Mouse (Mus musculus) regulatory T cell (primary cell): ENCODE measurements around the gene Sbf1.

Experiments
- in situ Hi-C: fragments of 300-600 bp; cut with MboI, MseI; formaldehyde crosslinking; loops from one replicate; pipeline ENCODE4 v1.15.1; 2025; ENCODE audit warnings: high pct_unique_total_duplicates

The Sbf1 gene

DNA sequence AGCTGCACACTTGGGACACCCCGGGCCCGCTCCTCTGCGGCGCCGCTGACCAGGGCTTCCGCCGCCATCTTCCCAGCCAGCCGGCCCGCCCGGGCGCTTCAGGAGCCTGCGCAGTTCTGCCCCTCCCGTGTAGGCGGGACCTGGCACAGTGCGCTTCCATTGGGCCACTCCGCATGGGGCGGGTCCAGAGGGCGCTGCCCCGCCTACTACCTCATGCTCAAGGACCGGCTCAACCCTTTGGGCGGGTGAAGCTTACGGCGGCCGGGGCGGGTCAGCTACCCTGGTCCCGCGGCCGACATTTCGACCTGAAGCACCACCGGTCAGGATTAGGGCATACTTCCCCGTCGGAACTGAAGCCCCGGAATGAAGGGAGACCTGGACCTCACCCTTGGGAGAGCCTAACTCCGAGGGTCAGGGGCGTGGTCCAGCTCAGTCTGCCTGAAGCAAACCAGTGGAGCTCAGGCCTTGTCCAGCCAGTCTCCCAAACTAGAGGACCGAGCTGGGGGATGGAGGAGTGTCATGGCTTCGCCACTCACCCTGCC lies at the start of gene Sbf1:
TSS of gene Sbf1 (minus strand) at position 122 of the 542 bp plus-strand sequence.
- in situ Hi-C loops: no loop called here

DNA sequence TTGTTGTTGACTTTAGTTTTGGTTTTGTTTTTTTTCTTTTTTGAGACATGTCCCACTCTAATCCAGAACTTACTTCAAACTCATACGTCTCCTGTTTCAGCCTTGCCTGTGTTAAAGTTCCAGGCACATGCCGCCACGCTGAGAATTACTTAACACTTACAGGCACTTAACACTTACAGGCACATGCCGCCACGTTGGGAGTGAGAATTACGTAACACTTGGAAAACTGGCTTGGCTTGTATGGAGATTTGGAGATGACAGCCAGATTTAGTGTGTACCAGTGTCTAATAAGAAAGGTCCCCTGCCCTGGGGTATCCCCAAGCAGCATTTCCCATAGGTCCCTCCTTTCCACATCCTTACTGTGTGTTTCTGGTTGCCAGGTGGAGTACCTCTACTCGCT lies 47.9 kb upstream of the Sbf1 start:
- in situ Hi-C loops: no loop called here

DNA sequence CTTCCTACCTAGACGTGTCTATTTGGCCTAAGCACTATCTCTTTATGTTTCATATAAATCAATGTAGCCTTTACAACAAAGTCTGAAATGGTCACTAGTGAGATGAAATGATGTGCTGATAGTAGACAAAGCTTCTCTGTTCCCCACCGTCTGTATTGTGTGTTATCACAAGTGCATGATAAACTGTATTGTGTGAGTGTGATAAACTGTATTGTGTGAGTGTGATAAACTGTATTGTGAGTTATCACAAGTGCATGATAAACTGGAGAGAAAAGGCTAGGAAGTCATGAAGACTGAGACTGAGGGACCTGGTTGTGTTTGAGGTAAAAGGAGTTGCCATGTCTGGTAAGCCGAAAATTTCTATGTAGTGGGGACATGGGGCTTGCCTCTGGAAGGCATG lies 43.7 kb upstream of the Sbf1 start:
- in situ Hi-C loops: no loop called here

DNA sequence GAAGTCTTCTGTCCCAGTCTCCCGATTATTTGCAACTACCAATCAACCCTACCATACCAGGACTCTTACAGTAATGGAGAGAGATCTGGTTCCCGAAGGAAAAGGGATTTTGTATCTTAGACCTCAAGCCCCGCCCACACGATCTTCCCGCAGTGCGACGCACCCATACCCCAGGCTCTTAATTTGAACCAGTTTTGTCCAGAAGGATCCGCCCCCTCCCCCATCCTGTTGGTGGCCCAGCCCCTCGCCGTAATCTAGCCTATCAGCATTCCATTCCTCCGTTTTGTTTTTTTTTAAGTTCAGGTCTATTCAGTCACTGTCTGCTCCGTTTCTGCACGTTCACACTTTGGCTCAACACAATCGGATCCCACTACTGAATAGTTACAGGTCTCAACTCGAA lies 41.3 kb upstream of the Sbf1 start:
- in situ Hi-C loops: no loop called here

DNA sequence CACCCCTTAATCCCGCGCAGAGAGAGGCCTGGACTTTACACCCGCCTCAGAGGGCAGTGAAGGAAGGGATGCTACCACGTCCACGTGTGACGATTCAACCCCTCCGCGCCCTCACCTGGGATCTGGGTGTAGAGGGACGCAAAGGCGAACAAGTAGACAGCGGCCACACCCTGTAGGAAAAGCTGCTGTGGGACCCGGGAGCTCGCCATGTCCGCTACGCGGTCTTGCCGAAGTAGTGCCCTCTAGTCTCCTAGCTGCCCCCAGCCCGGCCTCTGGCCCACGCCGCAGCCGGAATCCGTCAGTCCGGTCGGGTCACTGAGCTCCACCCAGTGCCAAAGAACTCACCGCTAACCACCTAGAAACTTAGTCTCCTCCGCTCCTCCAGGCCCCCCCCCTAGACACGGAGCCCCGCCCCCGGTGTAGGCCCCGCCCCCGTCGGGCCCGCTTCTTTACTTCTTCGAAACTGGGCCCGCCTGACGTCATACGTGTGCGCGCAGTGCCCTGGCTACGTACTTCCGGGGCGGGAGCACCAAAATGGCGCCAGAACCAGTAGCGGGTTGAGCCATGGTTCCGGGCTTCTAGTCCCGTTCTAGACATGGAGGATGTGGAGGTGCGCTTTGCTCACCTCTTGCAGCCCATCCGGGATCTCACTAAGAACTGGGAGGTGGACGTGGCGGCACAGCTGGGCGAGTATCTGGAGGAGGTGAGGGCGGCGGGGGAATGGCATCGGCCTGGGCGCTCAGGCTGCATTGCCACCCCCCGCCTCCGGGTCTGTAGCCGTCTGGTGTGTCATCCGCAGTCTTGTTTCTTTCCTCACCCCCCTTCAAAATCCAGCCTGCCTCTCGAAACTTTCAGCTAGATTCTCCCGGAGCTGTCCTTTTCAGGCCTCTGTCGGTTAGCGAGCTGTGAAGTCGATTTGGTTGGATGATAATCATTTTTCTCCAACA lies 40.4 kb upstream of the Sbf1 start, which contains the start of the genes Lmf2 and Ncaph2:
TSS of gene Lmf2 (minus strand) at position 419 of the 947 bp plus-strand sequence.
TSS of gene Ncaph2 (plus strand) at position 479 of the 947 bp plus-strand sequence.
- in situ Hi-C loops: no loop called here

DNA sequence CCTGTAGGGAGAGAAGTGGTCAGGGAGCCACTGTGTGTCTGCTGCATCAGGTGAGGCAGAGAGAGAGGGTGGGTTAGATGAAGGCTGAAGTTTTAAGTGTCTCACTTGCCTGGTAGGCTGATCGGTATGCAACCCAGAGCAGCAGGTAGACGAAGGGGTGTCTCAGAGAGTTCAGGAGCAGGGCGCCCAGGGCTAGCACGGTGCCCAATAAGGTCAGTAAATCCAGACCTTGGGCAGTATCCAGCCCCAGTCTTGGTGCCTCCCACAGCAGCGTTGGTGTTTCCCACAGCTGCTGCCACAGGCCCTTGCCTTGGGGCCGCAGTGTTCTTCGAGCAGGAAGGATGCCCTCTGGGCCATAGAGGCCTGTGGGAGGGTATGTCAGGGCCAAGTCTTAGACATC lies 39.3 kb upstream of the Sbf1 start:
- in situ Hi-C loops: no loop called here

DNA sequence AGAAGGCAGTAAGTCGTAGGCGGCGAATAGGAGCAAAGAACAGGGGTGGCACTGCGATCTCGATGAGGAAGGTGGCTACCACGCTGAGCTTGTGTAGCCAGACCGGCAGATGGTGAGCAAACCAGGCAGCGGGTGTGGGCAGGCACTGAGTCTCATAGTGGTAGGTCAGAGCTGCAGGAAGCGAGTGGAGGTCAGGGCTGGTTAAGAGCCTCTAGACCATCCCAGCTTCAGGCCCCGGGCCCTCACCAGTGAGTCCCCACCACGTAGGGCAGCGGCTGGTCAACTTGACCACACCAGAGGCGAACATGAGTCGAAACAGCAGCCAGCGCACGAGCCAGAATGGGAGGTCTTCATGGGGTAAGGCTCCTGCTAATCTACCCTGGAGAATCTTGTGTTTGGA lies 38.7 kb upstream of the Sbf1 start:
- in situ Hi-C loops: no loop called here

DNA sequence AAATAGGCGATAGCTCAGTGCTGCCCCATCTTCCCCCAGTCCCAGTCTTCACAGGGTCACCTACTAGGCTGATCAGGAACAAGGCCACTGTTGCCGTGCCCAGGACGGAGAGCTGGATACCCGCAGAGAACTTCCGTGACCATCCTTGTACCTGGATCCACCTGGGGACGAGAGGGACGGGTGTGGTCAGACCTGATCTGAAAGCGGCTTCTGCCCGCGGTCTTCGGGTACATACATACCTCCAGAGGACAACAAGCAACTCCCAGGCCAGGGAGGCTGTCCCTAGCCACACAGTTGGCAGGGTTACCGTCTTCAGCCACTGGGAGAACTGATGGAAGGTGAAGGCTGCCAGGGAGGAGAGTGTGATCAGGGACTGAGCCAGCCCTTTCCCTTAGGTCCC lies 37.7 kb upstream of the Sbf1 start:
- in situ Hi-C loops: no loop called here

DNA sequence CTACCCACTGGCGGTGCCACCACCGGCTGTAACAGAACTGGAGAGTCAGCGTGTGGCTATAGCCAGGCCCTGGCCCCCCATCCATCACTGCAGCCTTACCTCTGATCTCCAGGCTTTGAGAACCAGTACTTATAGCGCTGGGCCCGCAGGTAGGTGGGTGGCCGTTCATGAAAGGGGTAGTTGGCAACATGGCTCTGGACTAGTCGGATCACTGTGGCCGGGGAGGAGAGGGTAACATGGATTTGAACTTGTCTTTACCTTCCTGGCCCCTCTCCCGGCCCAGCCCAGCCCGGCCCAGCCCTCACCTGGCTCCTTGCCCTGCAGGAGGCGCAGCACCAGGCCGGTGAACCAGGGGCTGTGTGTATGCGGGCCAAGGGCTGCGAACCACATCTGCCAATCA lies 36.9 kb upstream of the Sbf1 start:
- in situ Hi-C loops: no loop called here

DNA sequence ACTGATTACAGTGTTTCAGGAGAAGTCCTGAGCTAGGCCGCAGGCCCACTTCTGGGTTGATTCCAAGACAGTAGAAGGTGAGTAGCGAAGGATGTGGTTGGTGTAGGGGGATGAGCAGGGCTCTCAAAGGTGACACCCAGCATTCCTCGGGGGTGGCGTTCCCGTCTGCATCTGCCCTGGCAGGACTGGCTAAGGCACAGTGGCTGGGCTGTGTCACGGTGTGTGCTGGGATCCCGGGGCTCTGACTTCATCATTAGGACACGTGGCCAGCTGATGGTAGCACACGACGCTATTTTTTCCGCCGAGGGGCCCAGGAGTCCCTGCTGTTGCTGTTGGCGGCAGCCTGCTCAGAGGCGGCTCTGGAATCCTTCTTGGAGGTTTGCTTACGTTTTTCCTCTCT lies 36.2 kb upstream of the Sbf1 start:
- in situ Hi-C loops: no loop called here

DNA sequence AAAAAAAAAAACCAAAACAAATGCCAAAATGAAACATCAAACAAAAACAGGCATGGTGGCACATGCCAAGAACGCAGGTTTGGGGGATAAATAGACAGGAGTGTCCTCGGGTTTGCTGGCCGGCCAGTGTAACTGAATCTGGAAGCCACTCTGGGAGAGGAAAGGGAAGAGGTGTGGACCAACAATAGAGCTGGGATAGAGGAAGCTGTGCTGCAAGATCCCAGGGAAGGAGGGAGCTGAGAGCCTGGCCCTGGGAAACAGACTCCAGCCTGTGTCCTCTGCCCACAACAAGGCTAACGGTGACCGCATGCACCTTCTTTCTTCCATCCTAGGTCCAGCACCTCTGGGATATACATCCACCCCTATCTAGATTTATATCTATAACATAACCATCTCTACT lies 35.3 kb upstream of the Sbf1 start:
- in situ Hi-C loops: no loop called here

DNA sequence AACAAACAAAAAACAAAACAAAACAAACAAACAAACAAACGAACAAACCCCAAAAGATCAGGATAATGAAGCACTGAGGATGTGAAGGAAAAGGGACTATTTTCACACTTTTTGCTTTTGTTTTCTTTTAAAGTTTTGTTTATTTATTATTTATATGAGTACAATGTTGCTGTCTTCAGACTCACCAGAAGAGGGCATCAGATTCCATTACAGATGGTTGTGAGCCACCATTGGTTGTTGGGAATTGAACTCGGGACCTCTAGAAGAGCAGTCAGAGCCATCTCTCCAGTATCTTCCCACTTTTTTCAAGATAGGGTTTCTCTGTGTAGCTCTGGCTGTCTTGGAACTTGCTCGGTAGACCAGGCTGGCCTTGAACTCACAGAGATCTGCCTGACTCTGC lies 28.2 kb upstream of the Sbf1 start:
- in situ Hi-C loops: no loop called here

DNA sequence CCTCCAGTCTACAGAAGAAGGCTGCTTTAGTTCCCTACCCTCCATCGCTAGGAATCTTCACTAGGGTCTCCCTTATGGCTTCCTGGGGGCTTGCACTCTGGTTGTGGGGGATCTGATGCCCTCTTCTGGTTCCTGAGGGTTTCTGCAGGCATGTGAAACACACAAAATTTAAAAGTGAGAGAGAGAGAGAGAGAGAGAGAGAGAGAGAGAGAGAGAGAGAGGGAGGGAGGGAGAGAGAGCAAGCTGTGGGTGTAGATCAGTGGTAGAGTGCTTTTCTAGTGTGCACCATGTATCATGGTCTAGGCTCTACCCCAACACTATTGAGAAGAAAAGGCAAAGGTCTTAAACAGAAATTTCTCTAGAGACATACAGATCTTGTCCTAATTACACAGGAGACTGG lies 26.6 kb upstream of the Sbf1 start:
- in situ Hi-C loops: no loop called here

DNA sequence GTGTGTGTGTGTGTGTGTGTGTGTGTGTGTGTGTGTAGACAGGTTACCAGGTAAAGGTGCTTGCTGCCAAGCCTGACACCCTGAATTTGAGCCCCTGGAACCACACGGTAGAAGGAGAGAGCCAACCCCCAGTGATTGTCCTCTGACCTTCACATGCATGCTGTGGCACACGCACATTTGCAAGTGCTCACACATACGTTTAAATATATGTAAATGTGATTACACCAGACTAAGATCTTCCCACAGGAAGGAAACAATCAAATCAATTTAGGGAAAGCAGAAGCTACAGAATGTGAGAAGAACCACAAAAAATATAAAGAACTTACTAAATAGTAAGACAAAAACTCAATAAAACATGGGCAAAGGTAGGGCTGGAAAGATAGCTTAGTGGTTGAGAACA lies 25.0 kb upstream of the Sbf1 start:
- in situ Hi-C loops: no loop called here

DNA sequence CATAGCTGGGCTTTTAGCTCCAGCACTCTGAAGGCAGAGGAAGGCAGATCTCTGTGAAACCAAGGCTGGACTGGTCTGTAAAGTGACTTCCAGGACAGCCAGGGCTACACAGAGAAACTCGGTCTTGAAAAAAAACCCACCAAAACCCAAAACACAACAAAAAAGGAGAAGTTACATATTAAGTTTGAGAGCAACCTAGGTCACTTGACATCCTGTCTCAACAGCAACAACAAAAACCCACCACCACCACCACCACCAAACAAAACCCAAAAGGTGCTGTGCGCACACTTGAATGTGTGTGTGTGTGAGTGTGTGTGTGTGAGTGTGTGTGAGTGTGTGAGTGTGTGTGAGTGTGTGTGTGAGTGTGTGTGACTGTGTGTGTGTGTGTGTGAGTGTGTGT lies 24.6 kb upstream of the Sbf1 start:
- in situ Hi-C loops: no loop called here

DNA sequence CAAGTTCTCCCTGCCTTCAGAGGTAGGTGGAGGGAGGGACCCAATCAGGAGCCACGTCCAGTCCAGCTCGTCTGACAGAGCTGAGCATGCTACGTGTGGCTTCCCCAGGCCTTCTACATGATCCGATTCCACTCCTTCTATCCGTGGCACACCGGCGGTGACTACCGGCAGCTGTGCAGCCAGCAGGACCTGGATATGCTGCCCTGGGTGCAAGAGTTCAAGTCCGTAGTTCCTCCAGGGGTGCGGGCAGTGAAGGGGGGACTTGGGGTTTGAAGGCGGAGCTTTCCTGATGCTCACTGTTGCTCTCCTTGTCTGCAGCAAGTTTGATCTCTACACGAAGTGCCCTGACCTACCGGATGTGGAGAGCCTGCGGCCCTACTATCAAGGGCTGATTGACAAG lies 21.3 kb upstream of the Sbf1 start:
- in situ Hi-C loops: no loop called here

DNA sequence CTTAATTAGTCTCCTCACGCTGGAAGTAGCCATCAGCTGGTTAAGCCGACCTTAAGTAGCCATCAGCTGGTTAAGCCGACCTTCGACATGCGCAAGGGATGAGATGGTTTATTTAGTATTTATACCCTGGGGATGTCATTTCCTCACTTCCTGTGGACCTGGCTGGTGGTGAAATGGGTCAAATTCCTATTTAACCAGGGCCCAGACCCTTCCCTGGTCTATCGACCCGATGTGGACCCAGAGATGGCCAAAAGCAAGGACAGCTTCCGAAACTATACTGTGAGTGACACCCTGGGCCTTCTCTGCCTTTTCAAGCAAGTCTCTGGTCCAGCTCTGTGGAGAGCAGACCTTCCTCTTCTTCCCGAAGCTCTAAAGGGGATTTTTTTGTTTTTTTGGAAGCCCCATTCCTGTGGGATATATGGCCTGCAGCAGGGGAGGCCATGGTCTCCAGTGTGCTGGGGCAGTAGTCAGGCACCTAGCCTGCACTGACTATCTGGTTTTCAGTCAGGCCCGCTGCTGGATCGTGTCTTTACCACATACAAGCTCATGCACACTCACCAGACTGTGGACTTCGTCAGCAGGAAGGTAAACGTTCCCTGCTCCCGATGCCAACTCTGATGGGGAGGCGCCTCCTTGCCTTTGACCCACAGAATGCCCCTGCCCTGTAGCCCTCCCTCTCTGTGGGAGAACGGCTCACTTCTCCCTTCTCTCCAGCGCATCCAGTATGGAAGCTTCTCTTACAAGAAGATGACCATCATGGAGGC lies 19.8 kb upstream of the Sbf1 start:
- in situ Hi-C loops: no loop called here

DNA sequence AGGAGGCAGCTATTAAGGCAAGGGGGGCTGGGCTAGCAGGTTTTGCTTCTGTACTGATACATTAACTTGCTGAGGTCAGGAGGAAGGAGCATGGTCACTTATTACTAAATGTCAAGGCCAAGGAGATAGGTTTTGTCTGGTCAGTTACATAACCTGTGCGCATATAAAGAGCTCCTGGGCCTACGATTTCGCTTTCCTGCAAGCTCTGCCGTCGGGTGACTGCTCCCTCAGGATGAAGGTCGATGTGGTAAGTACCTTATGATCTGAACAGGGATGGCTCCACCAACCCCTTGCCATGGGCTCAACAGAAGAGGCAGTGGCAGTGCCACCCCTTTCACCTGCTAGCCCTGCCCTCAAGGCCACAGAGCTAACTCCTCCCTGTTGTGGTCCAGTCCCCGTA lies 19.2 kb upstream of the Sbf1 start, which contains the start of gene Miox:
TSS of gene Miox (plus strand) at position 128 of the 400 bp plus-strand sequence.
- in situ Hi-C loops: no loop called here

DNA sequence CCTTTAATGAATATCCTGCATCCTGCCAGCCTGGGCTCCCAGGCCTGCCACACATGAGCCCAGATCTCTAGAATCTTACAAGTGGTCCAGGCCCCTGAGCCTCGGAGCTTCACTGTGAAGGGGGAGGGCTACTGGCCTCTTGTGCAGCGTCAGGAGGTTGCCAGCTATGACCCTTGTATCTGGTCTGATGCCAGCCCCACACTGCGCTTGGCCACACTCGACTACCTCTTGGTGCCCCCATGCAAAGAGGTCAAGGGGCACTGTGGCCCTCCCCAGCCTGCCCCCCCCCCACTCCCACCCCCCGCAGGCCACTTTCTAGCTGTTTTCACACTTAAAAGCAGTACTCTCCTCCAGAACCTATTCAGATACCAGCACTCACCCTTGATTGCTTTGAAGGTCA lies 11.3 kb upstream of the Sbf1 start:
- in situ Hi-C loops: no loop called here

DNA sequence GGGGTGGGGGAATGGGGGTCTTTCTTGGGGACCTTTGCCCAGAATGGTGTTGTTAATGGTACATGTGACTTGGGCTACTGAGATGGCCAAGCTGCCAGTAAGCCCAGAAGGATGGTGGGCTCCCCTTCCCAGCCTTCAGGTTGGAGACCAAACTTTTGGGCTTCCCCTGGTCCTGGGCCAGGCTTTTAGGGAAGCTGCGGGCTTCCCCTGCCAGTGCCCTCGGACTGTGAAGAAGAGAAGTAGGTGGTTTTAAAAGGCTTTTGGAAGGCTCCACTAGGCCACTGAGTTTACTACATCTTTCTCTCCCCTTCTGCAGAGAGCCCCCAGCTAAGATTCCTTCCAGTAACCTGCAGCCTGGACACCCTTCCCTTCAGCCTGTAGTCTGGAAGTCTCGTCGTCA lies 8.5 kb upstream of the Sbf1 start:
- in situ Hi-C loops: no loop called here

DNA sequence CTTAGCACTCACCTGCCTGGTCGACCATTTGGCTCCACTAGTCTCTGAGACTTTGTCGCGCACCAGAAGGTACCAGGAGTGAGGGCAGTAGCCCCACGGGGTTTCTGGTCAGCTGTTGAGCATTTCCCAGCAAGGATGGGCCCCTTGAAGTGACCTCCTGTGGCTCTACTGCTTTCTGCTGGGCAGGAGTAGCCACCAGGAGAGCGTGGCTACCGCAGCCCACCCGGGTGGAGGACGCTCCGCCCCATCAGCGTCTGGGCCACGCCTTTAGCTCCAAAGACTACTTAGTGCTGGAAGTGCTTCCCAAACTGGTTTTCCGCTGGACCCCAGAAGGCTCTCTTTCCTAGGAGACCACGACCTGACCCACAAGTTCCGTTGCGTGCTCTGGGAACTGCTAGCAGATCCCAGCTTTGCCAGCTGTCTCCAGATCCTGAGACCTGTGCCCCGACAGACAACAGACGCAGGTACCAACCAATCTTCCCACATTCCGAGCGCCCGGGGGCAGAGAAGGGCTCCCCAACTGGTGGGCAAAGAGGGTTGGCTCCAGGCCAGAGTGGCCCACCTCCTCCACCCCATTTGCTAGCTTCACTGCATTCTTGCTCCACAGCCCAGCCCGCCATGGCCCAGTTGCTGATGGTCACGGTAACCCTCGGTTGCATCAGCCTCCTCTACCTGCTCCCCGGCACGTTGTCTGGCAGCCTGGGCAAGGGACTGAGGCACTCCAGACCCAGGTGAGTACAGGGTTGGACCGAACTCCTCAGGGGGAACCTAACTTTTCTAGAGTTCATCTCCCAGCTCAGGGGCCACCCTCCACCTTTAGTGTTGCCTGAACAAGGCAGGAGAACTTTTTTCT lies 7.8 kb upstream of the Sbf1 start, which contains the start of gene Adm2:
TSS of gene Adm2 (plus strand) at position 51 of the 853 bp plus-strand sequence.
- in situ Hi-C loops: no loop called here
